Mouse (Mus musculus): Measurements from ENCODE around the gene Galt. TPM values are rescaled to one million over a fixed set of nuclear protein-coding genes. Genes with fewer than 3 reads are reported as not detected.

Gene Galt
- polyA plus RNA-seq, 1 experiment, result 40.4 TPM

DNA sequence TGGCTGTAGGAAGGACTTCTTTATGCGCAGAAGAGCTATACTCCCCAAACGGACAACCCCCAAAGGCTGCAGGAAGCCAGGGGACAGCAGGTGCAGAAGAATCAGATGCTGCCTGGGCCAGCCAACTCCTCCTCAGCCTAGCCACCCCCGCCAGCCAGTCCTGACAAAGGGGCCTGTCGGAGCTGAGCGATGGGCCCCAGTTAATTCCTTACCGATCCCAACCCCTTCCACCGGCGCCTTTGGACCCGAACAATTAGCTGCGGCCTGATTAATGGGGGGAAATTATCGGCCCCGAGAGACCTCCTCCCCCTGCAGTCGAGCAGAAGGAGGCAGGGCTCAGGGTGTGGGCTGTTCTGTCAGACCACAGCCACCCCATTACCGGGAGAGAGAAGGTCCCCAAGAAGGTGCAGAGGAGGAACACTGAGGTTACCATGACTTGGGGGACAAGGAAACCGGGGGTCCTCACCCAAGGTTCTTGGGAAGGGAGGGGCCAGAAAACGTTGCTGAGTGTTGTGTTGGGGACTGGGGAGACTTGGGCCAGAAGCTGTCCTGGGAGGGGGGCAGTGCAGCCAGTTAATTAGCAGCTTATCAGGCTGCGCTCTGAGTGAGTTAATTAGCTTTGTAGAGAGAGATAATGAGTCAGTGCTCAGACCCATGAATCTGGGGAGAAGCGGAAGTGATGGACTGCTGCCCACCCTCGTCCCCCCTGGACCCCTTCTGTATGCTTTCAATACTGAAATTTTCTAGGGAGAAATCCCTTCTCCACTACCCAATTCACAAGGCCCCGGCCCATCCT, 28.0 kb upstream of the Galt start:
- TF ChIP-seq GATA1 (IDR thresholded peaks at IDR 0.05; ENCODE audit: low read length), result no peak

DNA sequence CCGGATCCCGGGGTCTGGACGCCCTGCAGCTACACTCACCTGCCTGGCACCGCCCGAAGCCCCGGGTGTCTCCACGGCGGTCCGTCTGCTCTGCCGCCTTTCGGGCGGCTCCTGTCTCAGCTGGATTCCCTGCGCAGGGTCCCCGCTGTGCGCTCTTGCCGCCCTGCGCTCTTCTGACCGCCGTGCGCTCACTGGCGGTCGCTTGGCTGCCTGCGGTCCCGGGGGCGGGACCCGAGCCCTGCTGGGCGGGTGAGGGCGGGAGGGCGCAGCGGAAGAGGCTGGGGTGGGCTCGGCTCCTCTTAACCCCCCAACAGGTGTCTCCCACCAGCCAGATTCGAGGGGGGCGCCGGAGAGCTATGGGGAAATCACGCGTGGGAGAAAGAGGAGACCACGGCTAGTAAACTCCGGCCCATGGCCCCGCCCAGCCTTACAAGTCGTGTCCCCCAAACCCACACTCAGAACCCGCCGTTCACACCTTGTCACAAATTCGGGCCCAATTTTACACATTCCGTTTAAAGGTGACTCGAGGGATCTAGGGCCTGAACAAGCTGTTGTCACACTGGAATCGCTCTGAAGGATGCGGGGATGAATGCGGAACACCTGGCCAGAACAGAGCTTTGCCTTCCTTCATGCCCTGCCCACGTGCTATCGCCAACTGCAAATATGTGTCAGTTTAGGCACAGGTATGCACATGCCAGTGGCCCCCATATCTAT, 23.8 kb upstream of the Galt start, which contains the start of gene Arid3c:
Gene Arid3c (minus strand): TSS at position 91 of the 714 bp plus-strand sequence.
- no peak for TF ChIP-seq GATA1 (IDR thresholded peaks at IDR 0.05; ENCODE audit: low read length)

DNA sequence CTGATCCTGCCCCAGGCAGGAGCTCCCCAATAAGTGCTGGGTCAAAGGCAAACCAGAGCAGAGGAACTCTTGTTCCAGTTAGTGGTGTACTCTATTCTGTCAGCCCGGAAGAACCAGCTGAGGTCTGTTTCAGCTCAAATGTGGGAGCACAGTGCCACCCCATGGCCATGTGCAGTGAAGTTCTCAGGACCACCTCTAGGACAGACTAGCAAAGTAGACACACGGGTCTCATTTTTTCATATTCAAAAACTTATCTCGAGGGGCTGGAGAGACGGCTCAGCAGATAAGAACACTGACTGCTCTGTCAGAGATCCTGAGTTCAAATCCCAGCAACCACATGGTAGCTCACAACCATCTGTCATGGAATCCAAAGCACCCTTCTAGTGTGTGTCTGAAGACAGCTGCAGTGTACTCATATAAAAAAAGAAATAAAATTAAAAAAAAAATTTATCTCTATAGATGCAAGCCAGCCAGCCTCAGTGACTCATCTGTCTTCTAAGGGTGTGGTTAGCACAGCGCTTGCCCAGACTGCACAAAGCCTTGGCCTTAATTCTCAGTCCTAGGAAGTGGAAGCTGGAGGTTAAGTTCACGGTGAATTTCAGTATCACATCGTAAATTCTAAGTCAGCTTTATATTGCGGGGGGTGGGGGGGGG, 17.3 kb upstream of the Galt start:
- TF ChIP-seq GATA1 (IDR thresholded peaks at IDR 0.05; ENCODE audit: low read length), result no peak

DNA sequence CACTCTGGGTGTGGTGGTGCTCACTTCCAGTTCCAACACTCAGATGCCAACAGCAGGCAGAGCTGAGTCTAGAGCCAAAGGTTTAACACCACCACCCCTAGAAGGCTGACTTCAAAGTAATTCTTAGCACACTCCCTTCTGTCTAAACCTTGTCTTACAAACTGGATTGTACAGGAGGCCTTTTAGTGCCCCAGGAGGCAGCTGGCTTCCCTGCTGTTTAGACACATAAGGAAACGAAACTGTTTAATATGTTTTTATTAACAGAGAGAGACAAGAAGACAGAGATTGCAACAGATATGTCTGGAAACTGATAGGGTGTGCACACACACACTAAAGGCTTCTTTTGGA, 16.8 kb upstream of the Galt start:
- no peak for TF ChIP-seq GATA1 (IDR thresholded peaks at IDR 0.05; ENCODE audit: low read length)

DNA sequence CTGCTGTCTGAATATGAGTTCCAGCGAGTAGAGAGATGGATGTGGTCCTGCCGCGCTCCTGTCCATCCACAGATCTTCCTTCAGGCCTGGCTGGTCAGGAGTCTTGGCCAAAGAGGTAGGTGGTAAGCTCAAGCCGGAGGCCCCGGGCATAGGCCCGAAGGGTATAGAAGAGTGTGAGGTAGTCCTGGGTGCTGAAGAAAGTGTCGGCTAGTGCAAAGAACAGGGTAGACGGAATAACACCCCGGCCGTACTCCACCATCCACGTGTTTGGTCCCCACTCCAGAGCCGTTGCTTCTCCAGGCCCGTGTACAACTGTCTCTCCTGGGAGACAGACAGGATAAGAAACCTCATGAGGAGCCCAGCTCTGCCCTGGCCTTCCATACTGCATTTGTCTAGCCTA, 15.8 kb upstream of the Galt start:
- no peak for TF ChIP-seq GATA1 (IDR thresholded peaks at IDR 0.05; ENCODE audit: low read length)

DNA sequence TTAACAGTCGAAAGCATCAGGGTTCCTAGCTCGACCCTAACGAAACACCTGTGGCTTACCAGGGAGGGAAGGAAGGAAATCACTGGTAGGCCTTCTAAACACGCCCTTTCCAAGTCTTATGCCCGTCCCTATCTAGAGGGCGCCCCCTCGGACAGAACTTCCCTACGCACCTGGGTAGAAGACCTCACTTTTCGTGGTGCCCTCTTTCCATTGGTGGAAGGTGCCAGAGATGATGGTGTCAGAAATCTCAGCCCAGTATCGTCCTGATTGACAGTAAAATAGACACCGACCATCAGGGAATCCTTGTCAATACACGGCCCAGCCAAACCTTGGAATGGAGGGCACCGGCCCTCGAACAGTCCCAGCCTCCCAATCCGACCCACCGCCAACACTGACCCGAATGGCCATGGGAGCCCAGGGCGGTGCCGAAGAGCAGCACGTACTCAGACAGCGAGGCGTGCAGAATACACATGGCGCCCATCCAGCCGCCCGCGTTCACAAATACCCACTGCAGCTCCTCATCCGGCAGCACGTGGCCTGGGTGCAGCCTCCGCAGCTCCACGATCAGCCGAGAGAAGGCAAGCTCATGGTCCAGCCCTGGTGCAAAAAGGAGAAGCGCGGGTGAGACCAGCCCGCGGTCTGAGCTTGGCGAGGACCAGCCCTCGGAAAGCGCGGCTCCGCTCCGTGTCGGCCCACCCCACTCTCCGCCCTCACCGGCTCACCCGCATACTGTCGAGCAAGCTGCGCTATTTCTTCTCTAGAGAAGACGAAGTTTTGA, 14.5 kb upstream of the Galt start:
- no peak for TF ChIP-seq GATA1 (IDR thresholded peaks at IDR 0.05; ENCODE audit: low read length)

DNA sequence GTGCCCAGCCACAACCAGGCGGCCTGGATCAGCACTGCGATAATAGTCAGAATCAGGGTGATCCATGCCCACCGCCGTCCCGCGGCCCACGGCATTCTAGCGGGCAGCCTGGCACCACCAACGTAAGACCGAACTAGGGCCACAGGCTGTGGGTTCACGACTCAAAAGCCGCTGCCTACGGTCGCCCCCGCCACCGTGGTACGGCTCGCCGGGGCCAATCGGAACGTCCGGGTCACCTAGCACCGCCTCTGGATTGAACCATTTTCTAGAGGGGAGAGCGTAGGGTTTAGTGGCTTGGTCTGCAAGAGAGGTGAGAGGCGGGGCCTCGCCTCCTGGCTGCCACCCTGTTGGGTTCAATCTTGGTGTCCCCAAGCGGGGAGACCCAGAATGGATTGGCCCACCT, 13.9 kb upstream of the Galt start:
- no peak for TF ChIP-seq GATA1 (IDR thresholded peaks at IDR 0.05; ENCODE audit: low read length)

DNA sequence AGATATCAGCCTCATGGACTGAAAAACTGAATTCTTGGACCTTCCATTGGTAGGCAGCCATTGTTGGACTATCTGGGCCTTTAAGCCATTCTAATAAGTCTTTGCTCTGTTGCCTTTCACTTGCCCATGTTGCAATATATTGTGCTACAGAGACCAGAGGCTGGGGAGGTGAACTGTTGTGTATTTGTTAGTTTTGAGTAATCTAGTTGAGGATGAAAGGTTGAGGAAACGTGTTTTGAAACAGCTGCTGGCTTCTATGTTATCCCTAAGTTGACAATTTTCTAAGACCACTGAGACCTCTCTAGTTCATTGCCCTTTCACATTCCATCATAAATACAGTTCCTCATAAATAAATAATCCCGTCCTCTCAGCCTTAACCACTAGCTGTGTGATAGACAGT, 10.9 kb upstream of the Galt start:
- no peak for TF ChIP-seq GATA1 (IDR thresholded peaks at IDR 0.05; ENCODE audit: low read length)

DNA sequence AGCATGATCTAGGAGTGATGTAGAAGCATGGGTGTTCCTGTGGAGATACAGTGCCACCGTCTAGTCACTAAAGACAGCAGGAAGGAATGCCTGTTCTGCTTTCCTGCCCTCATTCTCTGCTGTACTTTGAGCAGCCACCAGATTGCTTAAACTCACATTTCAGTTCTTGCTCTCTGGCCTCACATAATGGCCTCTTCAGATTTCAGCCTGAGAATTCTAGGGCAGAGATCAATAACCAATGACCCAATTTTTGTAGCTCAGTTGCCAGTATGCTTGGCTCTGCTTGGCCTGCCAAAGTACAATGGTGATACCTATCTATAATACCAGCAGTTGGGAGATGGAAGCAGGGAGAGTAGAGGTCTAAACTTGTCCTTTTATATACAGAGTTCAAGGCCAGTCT, 10.0 kb upstream of the Galt start:
- no peak for TF ChIP-seq GATA1 (IDR thresholded peaks at IDR 0.05; ENCODE audit: low read length)

DNA sequence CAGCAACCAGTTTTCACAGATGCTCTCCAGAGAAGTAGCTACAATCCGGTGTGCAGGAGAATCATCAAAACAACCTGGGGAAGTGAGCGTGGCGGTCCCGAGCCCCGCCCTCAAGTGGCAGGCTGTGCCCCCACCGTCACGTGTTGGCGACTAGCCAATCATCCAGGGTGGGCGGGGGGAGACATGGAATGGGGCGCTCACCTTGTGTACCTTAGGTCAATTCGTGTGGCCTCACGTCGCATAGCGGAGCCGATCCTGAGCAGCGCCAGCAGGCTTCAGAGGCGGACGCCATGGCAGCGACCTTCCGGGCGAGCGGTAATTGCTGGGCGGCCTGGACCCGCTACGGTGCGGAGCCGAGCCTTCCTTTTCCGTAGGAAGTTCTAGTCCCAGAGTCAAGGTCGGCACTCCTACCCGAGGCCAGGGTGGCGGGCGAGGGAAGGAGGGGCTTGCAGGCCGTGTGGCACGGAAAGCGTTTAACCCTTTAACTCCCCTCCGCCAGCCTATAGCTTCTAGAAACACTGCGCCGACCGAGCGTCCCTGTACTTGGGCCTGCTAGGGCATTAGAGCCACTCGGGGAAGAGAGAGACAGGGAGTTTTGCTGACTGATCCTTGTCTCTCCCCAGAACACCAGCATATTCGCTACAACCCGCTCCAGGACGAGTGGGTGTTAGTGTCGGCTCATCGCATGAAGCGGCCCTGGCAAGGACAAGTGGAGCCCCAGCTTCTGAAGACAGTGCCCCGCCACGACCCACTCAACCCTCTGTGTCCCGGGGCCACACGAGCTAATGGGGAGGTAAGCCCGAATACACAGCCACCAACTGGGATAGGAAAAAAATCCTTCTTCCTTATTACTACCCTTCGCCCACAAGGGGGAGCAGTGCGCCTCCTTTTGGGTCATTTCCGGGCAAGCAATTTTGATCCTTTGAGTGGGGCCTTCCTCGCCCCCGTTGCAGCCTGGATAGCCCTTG, 594 bp downstream of the Galt start, which contains the start of gene Sigmar1:
Gene Sigmar1 (minus strand): TSS at position 820 of the 968 bp plus-strand sequence.
- no peak for TF ChIP-seq GATA1 (IDR thresholded peaks at IDR 0.05; ENCODE audit: low read length)

DNA sequence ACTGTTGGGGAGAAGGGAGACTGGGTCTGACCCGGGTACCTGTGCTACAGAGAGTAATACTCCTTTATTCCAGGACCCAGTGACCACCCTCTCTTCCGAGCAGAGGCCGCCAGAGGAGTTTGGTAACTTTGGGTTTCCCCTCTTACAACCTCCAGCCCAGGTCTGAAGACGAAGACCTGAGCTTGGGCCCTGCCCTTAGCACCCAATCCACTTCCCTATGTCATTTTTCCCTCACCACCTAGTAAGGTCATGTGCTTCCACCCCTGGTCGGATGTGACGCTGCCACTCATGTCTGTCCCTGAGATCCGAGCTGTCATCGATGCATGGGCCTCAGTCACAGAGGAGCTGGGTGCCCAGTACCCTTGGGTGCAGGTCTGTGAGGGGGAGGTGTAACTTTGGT, 1.4 kb downstream of the Galt start:
- no peak for TF ChIP-seq GATA1 (IDR thresholded peaks at IDR 0.05; ENCODE audit: low read length)

DNA sequence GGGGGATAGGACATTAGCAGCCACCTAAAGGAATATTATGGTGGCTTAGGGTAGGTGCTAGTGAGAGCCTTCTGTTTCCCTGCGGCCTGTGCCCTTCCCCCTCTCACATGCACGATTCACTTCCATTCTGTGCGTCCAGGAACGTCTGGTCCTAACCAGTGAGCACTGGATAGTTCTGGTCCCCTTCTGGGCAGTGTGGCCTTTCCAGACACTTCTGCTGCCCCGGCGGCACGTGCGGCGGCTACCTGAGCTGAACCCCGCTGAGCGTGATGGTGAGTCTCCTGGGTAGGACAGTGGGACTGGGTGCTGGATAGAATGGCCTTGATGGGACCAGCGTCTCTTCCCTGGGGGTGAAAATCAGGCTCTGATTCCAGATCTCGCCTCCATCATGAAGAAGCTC, 2.3 kb downstream of the Galt start:
- no peak for TF ChIP-seq GATA1 (IDR thresholded peaks at IDR 0.05; ENCODE audit: low read length)

DNA sequence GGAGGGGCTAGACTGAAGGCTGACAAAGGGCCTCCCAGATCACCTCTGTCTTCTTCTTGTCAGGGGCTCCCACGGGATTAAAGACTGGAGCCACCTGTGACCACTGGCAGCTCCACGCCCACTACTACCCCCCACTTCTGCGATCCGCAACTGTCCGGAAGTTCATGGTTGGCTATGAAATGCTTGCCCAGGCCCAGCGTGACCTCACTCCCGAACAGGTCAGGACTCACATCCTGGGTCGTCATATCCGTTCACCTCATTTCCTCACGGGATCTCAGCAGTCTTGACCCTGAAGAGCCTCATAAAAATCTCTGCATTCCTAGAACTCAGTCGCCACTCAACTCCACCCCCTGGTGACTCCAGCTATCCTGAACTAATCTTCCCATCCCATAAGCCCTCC, 3.0 kb downstream of the Galt start:
- TF ChIP-seq GATA1 (IDR thresholded peaks at IDR 0.05; ENCODE audit: low read length), result no peak

DNA sequence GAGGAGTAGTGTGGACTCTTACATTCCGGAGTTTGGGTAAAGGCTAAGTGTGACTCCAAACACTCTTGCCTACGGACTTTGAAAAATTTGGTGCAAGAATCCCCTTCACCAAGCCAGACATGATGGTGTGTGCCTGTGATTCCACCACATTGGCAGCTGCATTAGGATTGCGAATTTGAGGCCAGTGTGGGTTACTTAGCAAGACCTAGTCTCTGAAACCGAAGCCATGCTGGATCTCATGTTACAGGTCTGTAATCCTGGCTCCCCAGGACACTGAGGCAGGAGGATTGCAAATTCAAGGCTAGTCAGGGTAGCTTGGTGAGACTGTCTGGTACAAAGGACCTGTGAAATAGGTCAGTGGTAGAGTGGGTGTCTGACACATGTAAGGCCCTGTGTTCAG, 3.7 kb downstream of the Galt start:
- TF ChIP-seq GATA1 (IDR thresholded peaks at IDR 0.05; ENCODE audit: low read length), result no peak
